Mouse (Mus musculus) brain, embryonic 14.5 days (tissue): ENCODE data around the gene Flnc.

Source experiments
- CTCF ChIP-seq: fragments of 200-500 bp; IDR thresholded peaks from 2 replicates; pipeline ENCODE4 v1.5.1; 2012; ENCODE audit warnings: inconsistent platforms, mild to moderate bottlenecking, moderate library complexity, borderline replicate concordance; ENCODE audit not compliant: insufficient read depth, insufficient read length; ENCODE audit errors: extremely low read depth
- POLR2A ChIP-seq: fragments of 200-500 bp; IDR thresholded peaks from 2 replicates; pipeline ENCODE4 v1.6.1; 2012; ENCODE audit warnings: mild to moderate bottlenecking, inconsistent platforms, borderline replicate concordance; ENCODE audit not compliant: poor library complexity, insufficient read depth, insufficient read length, severe bottlenecking; ENCODE audit errors: extremely low read depth

DNA sequence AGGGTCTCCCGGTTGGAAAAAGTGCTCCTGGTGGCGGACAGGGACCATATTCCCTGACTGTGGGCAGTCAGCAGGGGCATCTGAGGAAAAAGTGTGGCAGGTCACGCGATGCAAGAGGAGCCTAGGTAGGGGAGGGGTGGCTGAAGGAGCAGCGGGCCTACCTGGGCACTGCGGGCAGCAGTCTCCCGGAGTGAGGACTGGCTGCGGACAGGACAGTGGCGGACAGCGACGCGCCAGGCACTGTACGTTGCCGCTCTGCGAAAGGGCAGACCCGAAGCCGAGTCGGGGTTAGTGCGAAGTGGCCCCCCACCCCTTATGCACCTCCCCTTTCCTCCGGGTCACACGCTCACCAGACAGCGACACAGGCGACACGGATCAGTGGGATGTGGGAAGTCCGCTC, 63.2 kb downstream of the Flnc start:
- no peak for TF ChIP-seq POLR2A
- TF ChIP-seq CTCF = no peak
